Mouse (Mus musculus) cerebellum, adult 18-20 months (tissue): Measurements from ENCODE around the gene Lin7b.
"Not testable (repeated sequence)": the region's sequence is repeated elsewhere in the genome, so short reads cannot be mapped to it uniquely, and the experiment has no call there.

ENCODE experiments used
- DNase-seq, 2 experiments: peaks; one replicate each; pipeline ENCODE4 v3.0.0; 2021

Lin7b gene

DNA sequence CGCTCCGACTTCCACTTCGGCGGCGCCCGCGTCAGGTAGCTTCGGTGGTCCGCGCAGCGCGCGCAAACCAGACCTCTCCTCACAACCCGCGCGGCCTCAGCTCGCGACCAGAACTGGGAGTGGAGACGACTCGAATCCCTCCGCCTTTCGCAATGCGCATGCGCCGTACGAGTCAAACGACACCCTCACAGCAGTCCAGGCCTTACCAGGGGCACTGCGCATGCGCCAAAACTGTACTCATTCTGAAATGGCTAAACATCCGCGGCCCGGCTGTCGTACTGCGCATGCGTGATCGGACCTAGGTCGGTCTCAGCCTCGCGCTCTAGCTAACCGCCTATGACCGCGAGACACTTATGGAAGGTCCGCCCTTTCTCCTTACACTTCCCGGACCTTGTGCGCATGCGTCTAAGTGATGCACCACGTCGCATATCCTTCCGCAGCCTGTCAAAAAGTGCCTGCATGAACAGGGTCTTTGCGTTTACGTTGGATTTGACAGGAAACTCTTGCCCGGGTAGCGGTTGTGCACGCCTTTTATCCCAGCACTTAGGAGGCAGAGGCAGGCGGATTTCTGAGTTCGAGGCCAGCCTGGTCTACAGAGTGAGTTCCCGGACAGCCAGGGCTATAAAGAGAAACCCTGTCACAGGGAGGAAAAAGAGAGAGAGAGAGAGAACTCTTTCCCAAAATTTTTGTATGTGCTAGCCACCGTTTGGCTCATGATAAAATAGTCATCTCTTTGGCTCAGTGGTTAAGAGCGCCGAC, 25.4 kb upstream of the Lin7b start, which contains the start of gene Snrnp70:
Gene Snrnp70, minus strand, starts transcription at position 165 of the 759 bp plus-strand sequence.
- peak; percentile 100 for DNase-seq

DNA sequence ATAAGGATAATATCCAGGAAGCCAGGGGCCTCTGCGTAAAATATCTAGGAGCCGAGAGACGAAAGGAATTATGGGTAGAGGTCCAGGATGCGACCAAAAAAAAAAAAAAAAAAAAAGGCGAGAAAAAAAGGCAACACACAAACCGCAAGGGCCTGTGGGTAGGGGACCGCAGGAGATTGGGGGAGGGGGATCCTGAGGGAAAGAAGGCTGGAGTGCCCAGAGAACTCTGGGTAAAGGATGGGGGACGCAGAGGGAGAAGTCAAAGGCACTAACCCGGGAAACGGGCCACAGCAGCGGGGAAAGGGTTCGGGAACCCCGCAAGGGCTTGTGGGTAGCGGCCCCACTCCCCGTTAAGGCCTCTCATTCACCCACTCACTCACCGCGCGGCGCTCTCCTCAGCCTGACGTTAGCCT, 24.8 kb upstream of the Lin7b start:
- DNase-seq = peak in 1 of 2 experiments; percentile 69

DNA sequence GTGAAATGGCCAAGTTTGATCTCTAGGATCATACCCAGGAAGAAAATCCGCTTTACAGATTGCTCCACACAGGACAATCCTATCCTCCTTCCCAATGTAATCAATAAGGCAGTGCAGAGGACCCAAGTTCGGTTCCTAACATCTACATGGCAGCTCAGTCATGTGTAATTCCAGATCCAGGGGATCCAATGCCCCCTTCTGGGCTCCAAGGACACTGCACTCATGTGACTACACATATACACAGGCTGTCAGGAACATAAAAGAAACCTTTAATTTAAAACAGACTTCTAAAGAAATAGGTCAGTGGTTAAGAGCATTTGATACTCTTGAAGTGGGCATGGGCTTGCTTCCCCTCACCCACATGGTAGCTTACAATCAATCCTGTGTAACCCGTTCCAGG, 15.7 kb upstream of the Lin7b start:
- no peak for DNase-seq

DNA sequence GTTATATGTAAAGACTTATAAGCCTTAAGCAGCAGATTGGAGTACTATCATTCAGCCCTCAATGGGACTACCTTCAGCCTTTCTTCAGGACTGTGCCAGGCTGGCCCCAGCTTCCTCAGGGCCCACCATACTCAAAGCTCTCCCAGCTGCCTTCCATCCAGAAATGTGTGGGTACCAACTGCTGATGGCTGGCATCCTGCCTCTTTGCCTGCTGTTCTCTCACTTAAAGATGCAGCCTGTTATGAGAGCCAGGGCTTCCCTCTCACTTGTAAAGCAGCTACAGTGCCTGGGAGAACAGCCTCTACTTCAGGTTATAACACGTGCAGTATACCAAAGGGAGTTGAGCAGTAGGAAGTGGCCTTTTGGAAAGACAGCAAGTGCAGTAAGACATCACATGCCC, 5.7 kb upstream of the Lin7b start:
- no peak for DNase-seq

DNA sequence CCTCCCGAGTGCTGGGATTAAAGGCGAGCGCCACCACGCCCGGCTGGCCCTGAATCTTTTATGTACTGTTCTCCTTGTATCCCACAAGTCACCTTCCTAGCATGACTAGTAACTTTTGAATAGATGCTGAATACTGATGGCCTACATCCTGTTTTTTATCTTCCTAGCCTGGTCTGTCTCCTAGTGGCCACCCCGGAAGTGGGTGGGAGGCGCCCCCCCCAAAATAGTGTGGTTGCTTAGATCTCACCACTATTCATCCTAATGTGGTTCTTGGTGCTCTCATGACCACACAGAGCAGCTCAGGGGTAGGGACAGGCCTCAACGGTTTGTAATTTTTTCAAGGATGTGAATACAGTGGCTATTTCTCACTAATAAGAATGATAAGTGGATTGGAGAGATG, 4.2 kb upstream of the Lin7b start:
- DNase-seq = no peak

DNA sequence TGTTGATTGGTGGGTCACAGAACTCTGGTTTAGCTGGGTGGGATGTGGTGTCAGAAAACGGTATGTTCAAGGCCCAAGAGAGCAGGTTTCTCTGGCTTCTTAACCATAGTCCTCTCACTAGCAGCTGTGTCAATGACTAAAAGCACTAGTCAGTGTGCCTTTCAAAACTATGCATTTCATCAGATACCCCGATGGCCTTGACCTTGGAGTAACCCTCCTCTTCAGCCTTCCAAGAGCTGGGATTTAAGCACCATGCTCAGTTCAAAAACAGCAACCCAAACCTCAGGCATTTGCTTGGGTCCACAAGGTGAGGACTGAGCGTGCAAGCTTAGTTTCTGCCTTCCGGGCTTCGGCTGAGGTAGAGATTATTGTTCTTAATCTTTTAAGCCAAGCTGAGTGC, 2.0 kb upstream of the Lin7b start:
- DNase-seq = no peak

DNA sequence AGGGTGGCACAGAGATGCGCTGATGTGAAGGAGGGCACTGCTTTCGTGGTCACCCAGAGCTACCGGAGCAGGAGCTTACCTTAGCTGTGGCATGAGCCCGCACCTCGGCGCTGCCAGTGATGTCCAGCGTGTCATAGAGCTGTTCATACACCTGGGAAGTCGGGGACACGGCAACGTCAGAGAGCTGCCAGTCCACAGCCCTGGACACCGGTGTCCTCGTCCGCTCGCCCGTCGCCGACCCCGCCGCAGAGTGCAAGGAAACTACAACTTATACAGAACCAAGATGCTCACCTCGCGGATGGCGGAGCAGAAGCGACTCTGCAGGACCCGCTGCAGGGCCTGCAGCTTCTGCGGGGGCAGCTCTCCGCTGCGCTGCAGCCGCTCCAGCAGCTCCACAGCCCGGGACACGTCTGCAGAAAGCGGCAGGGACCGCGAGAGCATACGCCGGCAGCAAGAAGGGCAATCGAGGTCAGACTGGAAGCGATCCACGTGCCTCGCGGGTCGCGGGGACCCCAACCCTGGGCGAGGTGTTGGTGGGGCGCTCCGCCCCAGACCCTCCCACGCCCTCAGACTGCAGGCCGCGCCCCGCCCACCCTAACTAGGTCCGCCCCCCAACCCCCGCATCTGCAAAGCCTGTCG, 428 bp downstream of the Lin7b start:
- peak; percentile 44 to 52 for DNase-seq

DNA sequence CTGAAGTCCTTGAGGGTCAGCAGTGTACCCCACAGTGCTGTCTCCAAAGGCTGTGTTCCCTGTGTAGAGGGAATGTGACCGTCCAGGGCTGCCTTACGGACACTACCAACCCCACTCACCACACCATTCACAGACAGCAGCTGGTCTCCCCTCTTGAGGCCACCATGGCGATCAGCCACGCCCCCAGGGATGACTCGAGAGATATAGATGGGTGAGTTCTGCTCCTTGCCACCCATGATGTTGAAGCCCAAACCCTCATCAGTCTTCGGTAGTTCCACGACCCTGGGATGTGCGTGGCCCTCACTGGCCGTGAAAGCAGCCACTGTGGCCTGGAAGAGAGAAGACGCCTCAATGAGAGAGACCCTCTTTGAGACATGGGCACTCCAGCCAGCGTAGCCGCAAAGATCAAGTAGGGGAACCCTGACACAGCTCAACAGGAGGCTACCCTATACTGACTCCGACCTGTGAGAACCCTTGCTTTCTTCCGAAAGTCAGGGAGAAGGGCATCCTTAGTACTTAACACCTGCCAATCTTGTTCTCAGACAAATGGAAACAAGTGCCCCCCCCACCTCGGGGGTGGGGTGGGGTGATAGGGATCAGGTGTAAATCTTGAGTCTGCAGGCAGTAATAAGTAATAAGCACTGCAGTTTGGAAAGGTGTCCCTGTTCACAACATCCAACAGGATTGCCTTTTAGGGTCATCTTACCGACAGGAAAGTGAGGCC, 1.2 kb downstream of the Lin7b start:
- DNase-seq = peak in 1 of 2 experiments; percentile 28

DNA sequence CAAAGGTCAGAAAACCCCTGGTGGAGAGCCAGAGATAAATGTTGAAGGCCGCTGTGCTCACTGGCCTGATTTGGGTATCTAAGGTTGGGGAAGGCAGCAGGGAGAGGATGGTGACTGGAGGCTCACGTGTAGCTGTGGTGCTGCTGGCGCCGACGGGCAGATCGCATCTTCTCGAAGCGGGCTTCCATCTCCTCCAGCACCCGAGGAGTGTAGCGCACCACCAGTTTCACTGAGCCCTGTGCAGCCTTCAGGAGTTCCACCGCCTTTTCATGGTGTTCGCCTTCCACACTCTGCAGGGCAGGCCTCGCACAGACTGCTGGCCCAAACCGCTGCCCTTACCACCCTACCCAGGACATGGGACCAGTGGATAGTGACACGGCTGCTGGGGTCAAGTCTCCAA, 2.2 kb downstream of the Lin7b start:
- peak in 1 of 2 experiments; percentile 38 for DNase-seq

DNA sequence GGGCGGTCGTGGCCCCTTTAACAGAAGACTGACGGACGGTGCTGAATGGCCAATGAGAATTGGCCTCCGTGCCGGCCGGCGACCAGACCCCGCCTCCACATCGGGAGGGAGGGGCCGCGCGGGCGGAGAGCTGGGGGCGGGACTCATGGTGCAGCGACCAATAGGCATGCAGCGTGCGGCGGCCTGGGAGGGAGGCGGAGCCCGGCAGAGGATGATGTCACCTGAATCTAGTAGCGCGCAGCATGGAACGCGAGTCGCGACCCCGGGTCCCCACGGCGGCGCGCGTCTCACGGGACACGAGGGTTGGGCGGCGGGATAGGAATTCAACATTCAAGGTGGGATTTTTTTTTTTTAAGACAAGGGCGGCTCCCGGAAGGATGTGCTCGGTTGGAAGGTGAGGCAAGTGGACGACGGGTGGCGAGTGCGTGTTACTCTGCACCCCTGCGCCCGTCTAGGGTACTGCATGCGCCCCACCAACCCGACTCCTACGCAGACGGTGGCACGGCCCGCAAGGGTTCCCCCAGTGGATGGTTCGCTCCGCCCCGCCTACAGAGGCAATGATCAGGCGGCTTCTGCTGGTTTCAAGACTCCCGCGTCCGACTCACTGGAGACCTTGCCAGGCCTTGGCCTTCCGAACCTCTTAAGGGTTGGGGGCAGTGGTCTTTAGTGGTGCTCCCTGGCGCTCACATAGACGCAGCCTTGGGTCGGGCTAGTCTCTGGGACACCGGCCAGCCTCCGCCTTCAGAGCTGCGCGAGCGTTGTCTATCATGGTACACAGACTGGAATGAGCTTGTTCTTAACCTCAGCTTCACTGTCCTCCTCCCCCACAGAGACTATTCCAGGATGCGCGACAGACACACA, 3.1 kb downstream of the Lin7b start:
- DNase-seq = peak; percentile 98 to 99

DNA sequence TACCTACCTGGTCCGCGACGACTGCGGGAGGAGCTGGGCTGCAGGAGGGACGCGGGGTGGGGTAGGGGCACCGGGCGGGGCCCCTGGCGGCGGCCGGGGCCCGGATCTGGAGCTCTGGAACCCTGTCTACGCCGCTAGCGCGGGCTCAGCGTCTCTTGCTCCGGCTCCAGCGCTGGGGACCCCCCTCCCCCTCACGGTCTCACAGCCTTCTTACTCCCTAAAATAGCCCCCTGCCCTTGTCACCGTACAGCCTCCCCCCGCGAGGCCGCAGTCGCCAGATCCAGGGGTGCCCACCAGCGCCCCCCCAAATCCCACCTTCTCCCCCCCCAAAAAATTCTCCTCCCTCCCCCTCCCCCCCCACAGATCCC, 3.7 kb downstream of the Lin7b start, which contains the start of gene Ppfia3:
Gene Ppfia3, minus strand, starts transcription at position 368 of the 368 bp plus-strand sequence.
- no peak for DNase-seq

DNA sequence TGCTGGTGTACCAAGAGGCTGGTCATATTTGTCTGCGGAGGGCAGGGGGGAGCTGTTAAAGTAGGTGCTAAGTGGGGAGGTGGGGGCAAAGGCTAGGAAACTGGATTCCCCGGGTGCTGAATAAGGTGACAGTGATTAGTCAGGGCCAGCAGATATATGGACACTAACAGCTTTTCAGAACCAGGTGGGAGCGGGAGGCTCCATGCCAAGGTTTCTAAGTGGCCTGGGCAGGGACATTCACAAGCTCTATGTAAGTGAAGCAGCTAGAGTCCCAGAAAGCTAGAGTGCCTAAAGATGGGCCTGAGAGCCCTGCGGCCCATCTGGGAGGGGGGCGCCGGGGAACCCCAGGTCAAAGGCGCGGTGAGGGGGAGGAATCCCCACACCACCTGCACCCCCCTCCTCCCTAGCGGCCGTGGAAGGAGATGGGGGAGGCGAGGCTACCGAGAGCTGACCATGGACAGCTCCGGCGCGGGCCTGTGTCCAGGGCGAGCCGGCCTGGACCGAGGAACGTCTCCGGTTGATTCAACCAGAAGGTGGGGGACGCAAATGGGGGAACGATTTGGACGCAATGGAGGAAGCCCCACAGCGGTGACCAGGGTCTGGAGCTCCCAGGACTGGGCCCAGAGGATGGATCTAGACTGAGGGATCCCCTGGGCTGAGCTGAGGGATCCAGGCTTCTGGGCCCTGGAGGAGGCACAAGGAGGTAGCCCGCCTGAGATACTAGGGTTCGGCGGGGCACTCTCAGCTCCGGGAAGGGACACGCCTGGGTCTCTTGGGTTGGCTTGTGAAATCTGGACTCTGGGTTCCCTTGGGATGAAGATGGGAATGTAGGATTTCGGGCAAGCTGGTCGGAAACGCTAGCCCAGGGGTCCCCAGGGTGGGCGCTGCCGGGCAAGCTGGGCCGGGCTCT, 4.4 kb downstream of the Lin7b start:
- peak; percentile 69 to 70 for DNase-seq

DNA sequence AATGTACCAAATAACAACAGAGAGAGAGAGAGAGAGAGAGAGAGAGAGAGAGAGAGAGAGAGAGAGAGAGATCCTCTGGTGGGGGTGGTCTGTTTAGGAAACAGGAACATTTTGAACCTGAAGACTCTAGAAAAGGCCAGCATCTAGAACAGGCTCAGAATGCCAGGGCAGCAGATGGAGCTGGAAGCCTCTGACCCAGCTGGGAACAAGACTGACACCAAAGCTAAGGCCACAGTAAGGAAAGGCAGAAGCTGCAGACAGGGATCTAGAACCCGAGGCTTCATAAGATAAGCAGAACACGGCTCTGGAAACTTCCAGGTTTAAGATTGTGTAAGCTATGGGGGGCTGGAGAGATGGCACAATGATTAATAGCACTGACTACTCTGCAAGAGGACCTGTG, 6.4 kb downstream of the Lin7b start:
- DNase-seq = peak; percentile 34 to 49

DNA sequence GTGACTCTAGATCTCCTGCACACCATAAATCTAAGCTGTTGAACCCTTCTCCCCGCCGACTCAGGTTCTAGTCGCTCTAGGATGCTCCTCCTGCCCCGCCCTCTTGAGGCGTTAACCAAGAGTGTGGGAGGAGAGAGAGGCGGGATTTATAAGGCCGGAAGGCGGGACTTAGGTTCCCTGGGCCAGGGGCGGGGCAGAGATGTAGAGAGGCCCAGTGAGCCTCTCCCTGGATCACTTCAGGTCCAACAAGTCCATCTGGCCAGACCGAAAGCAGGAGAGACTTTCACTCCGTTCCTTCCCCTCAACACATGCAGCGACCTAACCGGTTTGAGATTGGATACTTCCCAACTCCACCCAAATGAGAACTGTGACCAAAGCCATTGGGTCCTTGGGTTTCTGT, 7.6 kb downstream of the Lin7b start:
- DNase-seq = peak; percentile 80 to 91

DNA sequence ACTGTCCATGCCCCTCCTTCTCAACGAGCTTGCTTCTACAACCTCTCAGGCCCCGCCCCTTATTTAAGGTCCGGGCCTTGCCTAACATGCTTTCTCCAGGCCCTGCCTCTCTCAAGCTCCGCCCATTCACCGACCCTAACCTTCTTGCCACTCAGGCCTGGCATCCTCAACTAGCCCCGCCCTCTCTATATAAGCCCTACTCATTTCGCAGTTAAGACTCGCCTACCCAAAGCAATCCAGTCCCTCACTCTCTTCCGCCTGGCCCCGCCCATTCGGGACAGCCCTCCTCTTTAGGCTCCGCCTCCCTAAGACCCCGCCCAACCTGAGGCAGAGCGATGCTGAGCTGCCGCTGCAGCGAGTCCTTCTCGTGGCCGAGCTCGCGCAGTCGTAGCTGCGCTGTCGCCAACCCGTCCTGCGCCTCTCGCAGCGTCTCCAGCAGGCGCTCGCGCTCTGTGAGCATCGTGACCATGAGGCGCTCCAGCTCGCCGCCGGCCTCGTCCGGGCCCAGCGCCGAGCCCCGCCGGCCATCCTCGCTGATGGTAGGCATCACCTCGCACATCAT, 9.1 kb downstream of the Lin7b start:
- peak; percentile 87 to 93 for DNase-seq

DNA sequence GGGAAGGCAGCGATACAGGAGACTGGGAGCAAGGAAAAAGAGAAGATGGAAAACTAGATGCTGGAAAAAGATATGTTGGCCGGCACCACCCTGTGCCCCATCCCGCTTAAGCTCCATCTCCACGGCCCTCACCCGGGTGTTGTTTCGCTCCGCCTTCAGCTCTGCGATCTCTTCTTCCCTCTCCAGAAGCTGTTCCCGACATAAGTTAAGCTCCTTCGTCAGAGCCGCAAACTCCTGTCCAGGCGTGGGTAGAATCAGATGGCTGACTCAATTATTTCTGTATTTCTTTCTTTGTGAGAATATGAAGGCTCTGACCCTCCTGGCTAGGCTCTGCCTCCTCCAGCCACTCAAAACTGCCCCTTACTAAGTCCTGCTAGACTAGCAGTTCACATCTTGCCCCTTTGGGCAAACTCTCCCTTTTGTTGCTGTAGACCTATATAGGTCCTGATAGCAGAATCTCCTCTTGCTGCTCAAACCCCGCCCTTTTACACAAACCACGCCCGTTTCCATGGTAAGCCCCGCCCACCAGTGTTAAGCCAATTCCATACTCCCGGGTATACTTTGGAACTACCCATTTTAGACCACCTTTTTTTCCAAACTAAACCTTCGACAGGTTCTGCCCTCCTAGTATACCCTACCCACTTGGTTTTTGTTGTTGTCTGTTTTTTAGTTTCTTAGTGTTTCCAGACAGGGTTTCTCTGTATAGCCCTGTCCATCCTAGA, 9.8 kb downstream of the Lin7b start:
- peak in 1 of 2 experiments; percentile 46 for DNase-seq

DNA sequence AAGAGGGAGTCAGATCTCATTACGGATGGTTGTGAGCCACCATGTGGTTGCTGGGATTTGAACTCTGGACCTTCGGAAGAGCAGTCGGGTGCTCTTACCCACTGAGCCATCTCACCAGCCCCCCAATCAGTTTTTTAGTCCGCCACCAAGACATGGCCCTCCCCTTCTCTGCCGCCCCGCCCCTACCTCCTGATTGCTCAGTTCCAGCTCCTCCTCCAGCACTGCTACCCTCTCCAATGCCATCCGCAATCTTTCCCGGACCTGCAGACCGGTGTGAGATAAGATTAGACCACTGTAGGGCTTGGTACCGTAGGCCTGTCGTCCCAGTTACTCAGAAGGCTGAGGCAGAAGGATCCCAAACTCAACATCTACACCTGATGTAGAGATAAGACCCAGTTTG, 11.3 kb downstream of the Lin7b start:
- DNase-seq = not testable (repeated sequence)

DNA sequence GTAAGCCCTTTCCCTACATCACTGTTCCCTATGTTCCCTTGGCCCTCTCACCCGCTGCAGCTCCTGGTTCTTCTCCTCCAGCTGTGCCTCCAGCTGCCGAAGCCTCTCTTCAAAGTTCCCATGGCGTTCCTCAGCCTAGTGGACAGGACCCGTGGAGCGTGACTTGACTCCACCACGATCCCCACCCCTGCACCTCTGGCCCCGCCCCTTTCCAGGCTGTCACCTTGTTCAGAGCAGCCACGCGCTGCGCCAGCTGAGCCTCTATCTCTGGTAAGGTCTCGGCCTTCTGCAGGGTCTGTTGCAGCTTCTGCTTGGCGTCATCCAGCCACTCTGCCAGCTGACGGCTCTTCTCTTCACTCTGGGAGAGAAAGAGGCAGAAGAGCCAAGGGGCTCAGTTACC, 14.3 kb downstream of the Lin7b start:
- DNase-seq = no peak

DNA sequence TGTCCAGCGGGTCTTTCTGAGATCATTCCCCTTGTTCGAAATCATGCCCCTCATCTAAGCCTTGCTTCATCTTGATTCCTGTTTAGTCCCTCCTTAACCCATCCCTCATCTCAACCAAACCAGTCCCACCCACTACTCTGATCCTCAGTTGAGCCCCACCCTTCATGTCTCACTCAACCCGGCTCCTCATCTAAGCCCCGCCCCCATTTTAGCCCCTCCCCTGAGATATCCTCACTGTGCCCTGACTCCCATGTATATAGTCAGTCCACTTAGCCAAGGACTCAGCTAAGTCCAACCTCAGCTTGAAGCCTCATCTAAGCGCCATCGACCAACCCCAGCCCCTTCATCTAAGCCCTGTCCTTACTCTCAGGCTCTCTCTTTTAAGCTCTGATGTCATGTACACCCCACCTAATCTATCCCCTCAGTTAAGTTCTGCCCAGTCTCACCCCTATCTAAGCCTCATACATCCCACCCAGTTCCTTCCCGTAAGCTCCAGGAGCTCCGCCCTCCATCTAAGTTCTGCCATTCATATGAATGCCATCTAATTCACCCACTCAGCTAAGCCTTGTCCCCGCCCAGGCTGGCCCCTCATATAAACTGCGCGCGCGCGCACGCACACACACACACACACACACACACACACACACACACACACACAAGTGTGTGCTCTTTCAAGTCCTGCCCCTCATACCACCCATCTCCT, 14.9 kb downstream of the Lin7b start:
- DNase-seq = no peak

DNA sequence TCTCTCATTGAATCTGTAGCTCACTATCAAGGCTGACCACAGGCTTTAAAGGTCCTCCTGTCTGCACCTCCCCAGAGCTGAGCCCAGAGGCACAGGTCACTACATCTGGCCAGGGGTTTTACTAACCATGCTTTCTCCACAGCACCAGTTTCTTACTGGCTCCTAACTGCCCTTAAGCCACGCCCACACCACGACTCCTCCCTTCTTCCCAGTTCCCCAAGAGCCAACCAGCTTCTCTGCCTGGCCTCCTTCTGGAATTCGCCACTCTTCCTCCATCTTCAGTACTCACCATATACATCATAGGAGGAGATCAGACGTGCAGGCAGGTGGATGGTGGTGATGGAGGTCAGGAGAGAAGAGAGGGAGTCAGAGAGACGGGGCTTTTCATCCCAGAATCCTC, 17.3 kb downstream of the Lin7b start:
- DNase-seq = no peak
